Mouse (Mus musculus): ENCODE results near the gene Mknk2.

Gene Mknk2

DNA sequence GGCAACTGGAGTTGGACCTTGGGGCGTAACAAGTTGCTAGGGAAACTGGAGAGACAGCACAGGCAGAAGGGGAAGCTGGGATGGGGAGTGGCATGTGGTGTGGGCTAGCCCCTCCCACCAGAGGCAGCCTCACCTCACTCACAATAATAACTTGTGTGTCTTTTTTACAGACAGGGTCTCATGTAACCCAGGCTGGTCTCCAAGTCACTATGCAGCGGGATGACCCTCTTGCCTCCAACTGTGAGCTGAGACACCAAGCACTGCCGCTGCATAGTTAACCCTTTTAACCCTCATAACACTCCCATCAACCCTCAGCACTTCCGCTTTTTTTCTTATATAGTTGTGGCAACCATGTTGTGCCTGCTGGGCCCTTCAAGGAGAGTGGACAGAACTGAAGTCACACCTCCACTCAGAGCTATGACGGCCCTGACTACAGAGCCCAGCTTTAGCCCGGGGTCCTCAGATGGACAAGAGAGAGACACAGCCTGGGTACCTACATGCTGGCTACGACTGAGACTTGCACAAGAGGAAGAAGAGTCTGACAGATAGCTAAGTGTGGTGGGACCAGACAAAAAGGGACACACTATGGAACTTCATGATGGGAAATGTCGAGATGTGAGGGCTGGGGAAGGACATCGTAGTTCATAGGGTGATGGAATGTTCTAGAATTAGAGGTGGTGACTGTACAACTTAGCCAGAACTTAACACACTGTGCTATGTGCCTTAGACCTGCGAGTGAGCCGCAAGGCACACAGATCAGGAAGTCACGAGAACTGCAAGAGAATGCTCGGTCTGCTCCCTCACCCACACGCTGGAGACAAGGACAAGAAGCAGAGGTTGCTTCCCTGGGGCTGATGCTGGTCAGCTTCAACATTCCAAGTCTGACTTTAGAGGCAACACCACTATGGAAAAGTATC, 14.6 kb upstream of the Mknk2 start:
- peak; percentile 30 for DNase-seq

DNA sequence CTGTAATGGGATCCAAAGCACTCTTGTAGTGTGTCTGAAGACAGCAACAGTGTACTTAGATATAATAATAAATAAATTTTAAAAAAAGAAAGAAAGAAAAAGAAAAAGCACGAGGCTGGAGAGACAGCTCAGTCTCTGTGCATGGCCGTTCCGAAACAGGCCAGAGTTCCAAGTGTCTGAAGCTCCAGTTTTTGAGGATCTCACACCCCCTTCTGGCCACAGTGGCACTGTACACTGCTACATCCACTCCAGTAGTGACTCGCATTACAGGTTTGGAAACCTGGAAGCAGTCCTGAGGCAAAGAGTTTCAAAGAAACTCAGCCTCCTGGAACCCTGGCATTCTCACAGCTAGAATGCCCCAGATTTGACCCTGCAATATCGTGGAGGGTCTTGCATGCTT, 9.9 kb upstream of the Mknk2 start:
- peak; percentile 75 for DNase-seq

DNA sequence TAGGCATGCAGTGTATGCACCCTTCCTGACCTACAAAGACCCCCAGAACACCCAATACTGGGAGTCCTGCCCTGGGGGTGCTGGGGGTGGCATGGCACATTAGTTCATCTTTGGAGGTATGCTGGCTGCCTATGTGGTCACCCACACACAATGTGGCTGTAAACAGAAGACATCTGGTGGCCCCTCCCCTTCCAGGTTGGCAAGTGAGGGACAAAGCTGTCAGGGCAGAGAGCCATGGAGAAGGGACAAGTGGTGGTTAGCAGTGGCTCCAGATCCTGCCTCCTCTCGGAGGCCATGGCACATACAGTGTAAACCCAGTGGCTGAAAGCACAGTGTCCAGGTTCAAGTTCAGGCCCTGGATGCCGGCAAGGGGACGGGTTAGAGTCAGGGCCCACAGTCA, 8.7 kb upstream of the Mknk2 start:
- no peak for DNase-seq

DNA sequence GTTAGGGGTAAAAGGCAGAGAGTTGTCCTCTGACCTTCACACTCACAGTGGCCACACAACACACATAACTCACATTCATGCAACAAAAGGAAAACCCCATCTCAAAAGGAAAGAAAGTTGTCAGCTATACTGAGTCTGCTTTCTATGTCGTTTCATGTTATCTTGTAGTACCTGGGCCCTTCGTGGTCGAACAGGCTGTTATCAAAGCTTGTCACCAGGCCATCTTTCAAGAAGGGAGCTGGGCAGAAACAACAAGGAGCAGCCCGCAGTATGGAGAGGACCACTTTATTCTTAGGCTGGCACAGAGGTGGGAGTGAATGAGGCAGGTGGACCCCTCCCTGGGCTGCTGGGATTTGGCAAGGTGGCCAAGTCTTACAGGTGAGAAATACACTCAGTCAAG, 7.1 kb upstream of the Mknk2 start:
- DNase-seq, result no peak

DNA sequence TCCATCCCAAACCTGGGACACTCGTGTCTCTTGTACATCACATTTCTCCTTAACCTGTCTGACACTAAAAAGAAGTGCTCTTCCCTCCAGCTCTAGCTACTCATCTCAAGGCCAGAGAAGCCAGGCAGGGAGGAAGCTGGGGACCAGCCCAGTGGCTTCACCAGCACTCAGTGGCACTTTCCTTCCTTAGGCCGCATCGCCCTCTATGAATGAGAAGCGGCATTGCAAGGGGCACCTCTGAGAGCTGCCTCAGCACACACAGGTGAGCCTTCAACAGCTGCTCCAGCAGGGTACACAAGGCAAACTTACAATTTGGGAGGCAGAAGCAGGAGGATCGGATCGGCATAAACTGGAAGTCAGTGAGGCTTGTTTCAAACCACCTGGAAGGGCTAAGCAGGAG, 6.3 kb upstream of the Mknk2 start:
- DNase-seq, result peak; percentile 78

DNA sequence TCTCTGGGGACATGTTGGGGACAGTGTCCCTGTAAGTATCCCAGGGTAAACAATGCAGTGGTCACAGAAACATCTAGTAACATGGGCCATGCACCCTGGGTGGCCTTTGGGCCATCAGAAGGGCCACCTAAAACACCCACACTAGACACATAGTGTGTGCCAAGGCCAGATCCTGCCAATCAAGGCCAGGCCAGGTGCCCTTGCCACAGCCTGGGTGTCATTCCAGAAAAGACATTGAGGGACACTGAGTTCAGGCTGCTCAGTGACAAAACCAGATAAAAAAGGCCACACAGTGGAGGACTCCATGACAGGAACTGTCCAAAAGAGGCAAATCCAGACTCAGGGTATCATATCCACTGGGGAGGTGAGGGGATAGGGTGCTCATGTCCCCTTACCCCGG, 5.7 kb upstream of the Mknk2 start:
- no peak for DNase-seq

DNA sequence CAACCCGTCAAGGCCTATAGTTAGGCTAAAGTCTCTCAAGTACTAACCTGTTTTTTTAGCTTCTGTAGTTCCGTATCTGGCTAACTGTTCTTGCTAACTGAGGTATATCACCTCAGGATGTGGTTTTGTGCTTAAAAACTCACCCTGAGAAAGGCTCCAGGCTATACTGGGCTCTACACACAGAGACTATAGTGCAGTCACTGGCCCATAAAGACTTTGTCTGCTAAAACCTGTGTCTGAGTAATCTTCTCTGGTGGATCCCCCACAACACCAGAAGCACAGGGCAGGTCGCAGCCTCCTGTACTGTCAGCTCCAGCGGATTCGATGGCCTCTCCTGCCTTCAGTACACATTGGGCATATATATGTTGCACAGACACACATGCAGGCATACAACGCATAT, 4.1 kb upstream of the Mknk2 start:
- no peak for DNase-seq

DNA sequence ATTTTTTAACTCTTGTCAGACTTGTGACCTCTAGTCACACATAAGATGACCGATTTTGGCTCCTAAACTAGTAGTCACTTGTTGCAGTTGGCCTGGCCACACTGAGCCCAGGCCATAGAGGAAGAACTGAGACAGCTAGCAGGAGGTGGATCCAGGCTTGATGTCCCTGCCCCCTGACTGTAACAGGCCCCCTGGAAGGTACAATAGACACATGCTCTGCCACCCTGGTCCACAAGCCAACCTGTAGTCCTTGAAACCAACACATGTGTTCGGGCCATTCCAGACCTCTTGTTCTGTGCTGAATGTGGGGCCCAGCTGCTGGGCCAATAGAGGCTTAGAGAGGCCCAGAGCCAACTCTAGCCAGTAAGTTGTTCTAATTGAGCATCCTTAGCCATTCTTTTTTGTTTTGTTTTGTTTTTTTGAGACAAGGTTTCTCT, 2.4 kb upstream of the Mknk2 start:
- no peak for DNase-seq

DNA sequence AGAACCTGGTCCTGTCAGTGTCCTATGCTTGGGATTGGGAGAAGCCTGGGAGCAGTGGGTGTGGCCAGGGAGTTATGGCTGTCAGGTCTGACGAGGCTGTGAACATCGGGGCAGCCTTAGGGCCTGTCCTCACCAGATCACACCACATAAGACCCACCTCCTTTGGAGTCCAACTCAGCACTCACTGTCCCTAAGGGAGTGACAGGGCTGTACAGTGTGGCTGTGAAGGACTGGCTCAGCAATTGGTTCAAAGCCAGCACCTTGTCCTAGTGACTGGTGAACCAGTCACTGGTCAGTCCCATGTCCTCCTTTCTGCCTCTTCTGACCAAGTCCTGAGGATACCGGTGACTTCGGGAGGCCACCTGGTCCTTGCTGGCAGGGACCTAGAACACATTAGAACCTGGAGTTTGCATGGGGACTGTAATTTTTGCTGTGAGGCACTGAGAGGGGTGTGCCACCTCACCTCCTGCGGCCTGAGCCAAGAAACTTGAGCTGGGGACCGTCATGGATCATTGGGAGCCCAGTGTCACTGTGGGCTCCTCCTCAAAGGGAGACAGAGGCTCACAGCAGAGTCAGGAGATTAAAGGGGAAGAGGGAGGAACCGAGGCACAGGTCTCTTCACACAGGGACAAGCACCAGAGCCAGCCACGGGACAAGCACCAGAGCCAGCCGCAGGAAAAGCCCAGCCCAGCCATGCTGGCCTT, 1.8 kb upstream of the Mknk2 start:
- no peak for DNase-seq

DNA sequence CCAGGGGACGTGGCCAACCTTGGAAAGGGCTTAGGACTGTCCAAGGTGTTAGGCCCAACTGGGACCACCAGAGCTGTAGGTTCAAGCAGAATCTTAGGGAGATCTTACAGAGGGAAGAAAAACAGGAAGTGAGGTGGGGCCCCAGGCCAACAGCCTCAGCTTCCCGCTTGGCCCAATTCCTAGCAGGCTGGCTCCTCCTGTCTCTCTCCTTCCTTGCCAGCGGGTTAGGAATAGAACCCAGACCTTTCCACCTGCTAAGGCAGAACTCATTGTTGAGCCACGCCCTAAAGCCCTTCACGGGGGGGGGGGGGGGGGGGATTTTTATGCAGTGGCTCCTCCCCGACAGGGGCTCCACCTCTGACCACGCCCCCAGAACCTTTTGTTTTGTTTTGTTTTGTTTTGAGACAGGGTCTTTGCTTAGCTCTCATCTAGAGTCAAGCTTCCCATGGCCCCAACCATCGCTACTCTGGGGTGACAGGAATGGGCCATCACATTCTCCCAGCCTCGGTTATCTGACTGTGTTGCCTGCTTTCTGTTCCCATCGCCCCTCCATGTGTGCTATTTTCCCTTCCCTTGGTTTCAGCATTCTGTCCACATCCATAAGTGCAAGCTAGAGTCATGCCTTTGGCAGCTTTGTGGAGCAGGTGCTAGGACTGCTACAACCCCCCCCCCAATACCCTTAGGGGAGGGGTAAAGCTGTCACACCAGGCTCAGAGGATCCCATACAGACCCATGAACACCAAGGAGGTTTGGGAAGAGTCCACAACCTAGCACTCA, 877 bp upstream of the Mknk2 start:
- DNase-seq, result no peak

DNA sequence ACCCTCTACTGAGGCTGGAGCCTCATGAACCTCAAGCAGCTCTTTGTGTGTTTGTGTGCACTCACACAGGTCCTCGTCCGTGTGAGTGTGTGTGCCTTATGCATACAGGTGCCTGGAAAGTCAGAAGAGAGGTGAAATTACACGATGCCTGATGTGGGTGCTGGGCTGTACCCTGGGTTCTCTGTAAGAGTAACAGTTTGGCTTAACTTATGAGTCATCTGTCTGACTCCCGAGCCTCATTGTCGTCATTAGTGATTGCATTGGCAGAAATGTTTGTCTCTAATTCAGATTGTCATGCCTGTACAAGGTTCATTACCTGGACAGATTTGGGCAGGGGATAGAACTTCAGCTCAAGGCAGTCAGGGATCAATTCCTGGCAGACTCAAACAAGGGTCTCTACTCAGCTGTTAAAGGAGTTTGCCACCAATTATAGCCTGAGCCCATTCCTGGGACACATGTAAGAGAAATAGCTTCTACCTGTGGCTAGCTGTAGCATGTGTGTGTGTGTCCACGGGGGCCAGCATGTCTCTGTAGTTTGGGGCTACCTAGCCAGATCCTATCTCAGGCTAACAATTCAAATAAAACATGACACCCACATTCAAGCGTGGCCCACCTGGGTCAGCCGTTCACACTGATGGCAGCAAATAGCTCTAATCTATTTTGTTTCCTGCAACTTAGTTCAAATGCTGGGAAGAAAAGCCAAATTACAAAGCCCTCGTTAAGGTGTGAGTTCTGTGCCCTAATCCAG, 610 bp downstream of the Mknk2 start:
- DNase-seq, result no peak

DNA sequence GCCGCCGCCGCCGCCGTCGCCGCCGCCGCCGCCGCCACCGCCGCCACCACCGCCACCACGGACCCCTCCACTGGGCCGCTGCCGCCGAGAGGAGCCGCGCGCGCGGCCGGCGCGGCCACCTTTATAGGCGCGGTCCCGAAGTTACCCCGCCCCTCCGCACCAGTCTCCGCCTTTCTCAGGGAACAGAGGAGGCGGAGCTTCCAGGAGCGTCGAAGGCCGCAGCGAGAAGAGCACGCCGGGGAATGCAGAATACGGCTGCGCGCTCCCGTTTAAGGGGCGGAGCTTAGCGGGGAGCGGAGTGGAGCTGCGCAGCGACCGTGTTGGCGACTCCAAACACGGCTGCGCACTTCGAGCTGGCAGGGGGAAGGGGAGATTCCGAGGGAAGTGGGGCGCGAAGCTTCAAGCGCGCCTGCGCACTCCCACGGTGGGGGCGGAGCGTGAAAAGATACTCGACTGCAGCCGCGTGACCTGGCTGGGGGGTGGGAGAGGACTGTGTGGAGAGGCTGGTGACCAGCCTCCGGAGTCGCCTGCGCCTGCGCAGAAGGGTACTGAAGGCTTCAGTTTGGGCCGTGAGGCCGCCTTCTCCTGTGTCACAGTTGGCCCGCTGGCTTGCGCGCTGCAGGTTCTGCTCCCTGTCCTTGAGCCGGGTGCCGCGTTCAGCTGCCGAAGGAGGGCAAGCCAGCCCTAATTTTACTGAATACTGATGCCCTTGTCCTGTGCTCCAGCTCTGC, 1.5 kb downstream of the Mknk2 start:
- DNase-seq, result peak; percentile 99

DNA sequence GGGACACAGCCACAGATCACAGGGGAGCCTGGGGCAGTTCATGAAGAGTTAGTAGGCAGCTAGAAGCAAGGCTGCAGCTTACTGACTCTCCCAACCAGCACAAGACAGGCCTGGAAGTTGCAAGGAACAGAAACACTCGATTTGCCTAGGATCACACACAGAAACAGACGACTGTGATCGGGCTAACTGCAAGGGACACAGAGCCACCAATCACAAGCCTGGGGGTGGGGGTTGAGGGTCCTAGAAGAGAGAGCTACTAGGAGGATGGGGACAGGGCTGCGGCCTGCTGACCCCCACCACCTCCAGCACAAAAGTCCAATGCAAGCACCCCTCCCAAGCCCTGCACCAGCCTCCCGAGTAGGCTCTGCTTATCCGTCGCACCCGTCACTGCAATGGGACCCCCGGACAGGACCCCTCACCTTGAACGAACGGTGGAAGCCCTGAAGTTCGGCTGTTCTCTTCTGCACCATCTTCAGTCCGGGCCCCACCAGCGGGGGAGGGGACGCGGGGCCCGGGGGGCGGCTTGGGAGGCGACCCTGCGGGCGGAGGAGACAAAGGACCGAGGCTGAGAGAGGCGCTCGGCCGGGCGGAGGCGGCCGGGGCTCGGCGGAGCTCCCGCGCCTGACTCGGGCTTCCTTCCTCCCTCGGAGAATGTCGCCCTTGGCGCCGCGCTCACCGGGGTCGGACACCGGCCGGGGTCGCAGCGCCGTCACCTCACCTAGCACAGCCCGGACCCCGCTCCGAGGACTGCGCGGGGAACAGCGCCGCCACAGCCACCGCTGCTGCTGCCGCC, 2.3 kb downstream of the Mknk2 start:
- DNase-seq, result peak; percentile 48

DNA sequence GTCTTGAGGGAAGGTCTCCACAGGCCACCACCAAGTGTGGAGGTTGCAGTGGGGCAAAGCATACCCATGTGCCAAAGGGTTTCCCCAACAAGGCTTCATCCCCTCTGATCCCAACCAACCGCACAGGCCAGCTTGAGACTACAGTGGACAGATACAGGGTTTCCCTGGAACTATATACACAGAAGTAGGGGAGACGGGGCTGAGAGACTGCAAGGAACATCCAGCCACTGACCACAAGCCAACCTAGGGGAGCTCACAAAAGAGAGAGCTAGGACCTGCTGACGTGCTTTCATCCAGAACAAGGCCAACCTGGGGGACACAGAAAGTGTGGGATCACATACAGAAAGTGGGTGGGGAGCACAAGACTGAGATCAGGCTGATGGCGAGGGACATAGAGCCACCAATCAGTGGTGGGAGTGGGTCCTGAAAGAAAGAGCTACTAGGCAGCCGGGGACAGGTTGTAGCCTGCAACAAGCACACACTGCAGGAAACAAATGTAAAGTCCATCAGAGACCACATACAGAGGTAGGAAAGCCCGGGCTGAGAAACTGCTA, 3.0 kb downstream of the Mknk2 start:
- DNase-seq, result no peak

DNA sequence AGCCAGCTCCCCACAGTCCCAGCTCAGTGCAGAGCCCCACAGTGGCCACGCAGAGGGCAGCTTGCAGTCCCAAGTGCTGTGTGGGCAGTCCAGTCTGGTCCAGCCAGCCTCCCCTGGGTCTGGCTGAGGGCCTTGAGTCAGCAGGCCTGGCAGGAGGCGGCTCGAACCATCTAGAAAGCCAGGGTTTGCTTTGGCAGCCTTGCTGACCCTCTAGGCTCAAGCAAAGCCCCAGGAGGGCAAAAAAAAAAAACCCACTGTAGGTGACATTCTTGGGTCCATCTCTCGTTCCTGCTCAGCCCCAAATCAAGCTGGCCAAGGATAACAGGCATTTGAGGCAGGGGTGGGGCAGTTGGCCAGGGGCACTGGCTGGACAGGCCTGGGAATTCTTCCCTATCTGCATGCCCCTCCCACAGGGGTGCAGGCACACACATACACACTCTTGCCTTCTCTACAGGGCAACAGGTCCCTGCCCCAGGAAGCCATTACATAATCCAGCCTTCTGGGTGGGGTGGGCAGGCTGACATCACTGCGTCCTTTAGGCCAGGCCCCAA, 3.7 kb downstream of the Mknk2 start:
- peak; percentile 81 for DNase-seq

DNA sequence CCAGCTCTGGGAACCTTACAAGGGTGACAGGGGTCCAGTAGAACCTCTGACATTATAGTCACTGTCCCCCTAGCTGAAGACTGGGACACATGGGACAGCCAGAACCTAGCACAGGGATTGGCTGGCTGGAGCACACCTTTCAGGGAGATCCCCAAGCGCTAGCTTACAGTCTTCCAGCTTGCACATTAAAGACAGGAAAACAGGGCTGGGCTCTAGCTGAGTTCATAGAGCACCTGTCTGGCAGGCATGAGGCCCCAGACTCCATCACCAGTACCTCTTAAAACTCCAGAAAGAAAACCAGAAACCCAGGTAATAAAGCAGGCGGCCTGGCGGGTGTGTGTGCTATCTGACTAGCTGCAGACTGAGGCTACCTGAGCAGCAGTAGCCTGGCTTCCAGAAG, 4.2 kb downstream of the Mknk2 start:
- DNase-seq, result no peak

DNA sequence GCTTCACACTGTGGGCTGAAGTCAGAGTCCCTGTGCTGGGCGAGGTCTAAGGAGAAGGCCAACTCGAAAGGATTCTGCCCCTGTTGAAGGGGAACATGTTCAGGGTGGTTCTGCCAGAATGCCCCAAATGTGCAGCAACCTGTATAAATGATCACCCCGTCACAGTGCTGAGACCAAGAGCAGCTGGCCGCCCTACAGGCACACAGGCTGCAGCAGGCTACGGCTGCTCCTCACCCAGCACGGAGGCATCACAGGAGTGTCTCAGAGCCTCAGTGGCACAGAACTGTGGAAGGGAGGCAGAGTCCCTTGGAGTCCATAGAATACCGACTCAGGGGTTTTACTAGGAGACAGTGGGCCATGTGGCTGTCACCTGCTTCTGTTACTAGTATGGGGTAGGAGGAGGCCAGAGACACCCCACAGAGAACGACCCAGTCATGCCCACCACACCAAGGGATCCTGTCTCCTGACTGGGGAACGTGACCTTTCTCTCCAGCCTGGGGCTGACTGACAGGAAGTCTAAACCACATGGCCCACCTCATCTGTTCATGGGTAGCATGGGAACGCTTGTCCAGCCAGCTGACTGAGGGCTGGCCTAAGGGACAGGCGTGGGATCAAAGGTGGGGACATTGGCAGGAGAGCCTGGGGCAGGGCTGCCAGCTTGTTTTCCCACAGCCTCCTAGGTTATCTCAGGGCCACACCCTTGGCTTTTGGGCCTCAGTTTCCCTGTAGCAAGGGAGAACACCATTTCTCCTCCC, 5.8 kb downstream of the Mknk2 start:
- peak; percentile 55 for DNase-seq

DNA sequence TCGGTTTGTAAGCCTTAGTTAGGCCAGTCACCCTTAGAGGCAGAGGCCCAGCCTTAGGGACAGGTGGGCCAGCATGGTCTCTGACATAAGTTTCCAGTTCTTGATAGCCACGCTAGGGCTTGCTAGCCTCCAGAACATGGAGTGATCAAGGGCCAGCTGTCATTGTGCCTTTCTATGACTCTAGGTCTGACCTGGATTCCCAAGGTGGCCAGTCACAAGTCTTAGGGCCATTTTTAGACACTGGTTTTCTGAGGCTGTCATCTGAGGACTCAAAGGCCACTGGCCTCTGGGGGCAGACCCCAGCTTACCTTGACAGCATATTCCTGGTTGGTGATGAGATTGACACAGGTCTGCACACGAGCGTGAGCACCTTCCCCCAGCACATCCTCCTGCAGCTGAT, 6.7 kb downstream of the Mknk2 start:
- DNase-seq, result no peak

DNA sequence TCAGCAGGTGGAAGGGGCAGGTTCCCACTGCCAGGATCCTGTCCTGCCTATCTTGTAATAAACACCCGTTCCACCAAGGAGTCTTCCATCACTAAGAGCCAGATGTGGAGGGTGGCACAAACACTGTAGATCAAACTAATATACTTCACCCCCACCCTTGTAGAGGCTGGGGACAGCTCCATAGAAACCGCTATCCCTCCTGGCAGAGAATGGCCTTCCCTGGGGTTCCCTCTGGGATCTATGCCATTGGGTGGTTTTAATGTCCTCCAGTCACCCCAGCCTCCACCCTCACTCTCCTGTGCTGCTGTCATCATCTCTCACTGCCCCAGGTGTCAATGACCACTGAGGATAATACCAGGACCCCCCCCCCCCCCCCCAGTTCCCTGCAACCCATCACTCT, 7.4 kb downstream of the Mknk2 start:
- DNase-seq, result no peak
